Mouse (Mus musculus) stomach, embryonic 15.5 days (tissue): ENCODE measurements around the gene Mocs1. TPM values are rescaled to one million over a fixed set of nuclear protein-coding genes. Genes with fewer than 3 reads are reported as not detected.

Source experiments
- ATAC-seq: fragments of 200-750 bp; cut with Nextera tagmentation; 2 replicates; pipeline ENCODE4 v1.8.0; 2017; ENCODE audit warnings: low read depth, moderate number of reproducible peaks, moderate TSS enrichment; ENCODE audit not compliant: insufficient read depth, low FRiP score
- H3K27ac ChIP-seq: fragments of 300-500 bp; sonication (generic); 2 replicates; pipeline ENCODE4 v1.5.1; 2015; ENCODE audit warnings: mild to moderate bottlenecking, inconsistent platforms
- H3K27me3 ChIP-seq: fragments of 300-500 bp; sonication (generic); replicated peaks from 2 replicates; pipeline ENCODE4 v1.6.1; 2015; ENCODE audit warnings: inconsistent platforms
- H3K36me3 ChIP-seq: fragments of 300-500 bp; sonication (generic); 2 replicates; pipeline ENCODE4 v1.6.1; 2015; ENCODE audit warnings: inconsistent platforms
- H3K4me1 ChIP-seq: fragments of 300-500 bp; sonication (generic); 2 replicates; pipeline ENCODE4 v1.6.1; 2015; ENCODE audit warnings: inconsistent platforms
- H3K4me2 ChIP-seq: fragments of 300-500 bp; sonication (generic); 2 replicates; pipeline ENCODE4 v1.6.1; 2015; ENCODE audit warnings: mild to moderate bottlenecking, inconsistent platforms
- H3K4me3 ChIP-seq: fragments of 300-500 bp; sonication (generic); replicated peaks from 2 replicates; pipeline ENCODE4 v1.5.1; 2015; ENCODE audit warnings: inconsistent platforms
- H3K9ac ChIP-seq: fragments of 300-500 bp; sonication (generic); 2 replicates; pipeline ENCODE4 v1.6.1; 2015; ENCODE audit warnings: inconsistent platforms
- H3K9me3 ChIP-seq: fragments of 300-500 bp; sonication (generic); 2 replicates; pipeline ENCODE4 v1.6.1; 2016; ENCODE audit warnings: inconsistent platforms
- WGBS: fragments of 180-500 bp; shearing (Covaris S2); methylation state at CpG from one replicate; pipeline ENCODE4 v1.1.7; 2015; 5-methylcytosine and 5-hydroxymethylcytosine counted together
- polyA plus RNA-seq: library from polyadenylated mRNA; unstranded; fragments of >200 nt; fragmentation: Nextera tagmentation; extraction: Ambion mirVana; gene quantifications from 2 replicates; pipeline ENCODE4 v1.2.1, GENCODE M21; 2015

Mocs1 gene
- 8.2 TPM in 2 replicates for polyA plus RNA-seq

- 0 out of 2 replicates have a peak, but pooled peaks cover 1% of the 10 kb centered on the region for H3K36me3 ChIP-seq
Observed at GRCm38 (mm10) chr17:49428239-49428688, at the start of gene Mocs1. Gene Mocs1 (plus strand): TSS chr17:49428362.

GRCm38 (mm10) chr17:49379645-49380044, 48.5 kb upstream of the Mocs1 start:
- Histone ChIP-seq H3K9me3 (no peaks in the 10 kb centered on the region), H3K9ac (no peak overlapping the region), H3K4me2 (no peak overlapping the region), H3K4me3 (no peak overlapping the region), H3K27me3 (no peaks in the 10 kb centered on the region), H3K36me3 (no peaks in the 10 kb centered on the region), H3K27ac (no peak overlapping the region), H3K4me1 (no peaks in the 10 kb centered on the region)
- ATAC-seq = no peak
- WGBS = 91% methylated on average over 4 of the region's 4 CpGs

More at GRCm38 (mm10) chr17:49428239-49428688, at the start of gene Mocs1:
- peak; percentile 97 for ATAC-seq
- Histone ChIP-seq H3K27me3 (no peaks in the 10 kb centered on the region), H3K4me2 (peak within 1 kb of the TSS; percentile 78), H3K9me3 (no peaks in the 10 kb centered on the region), H3K9ac (peak within 1 kb of the TSS; percentile 71), H3K4me3 (peak within 1 kb of the TSS; percentile 71), H3K27ac (peak within 1 kb of the TSS; percentile 76), H3K4me1 (peaks cover 28% of the 10 kb centered on the region)
- under 1% methylated on average over 28 of the region's 28 CpGs for WGBS

- Histone ChIP-seq H3K4me2 (no peak overlapping the region), H3K27me3 (no peaks in the 10 kb centered on the region), H3K4me3 (no peak overlapping the region), H3K9ac (no peak overlapping the region), H3K9me3 (no peaks in the 10 kb centered on the region), H3K27ac (no peak overlapping the region), H3K4me1 (no peaks in the 10 kb centered on the region), H3K36me3 (no peaks in the 10 kb centered on the region)
- 31% methylated on average over 6 of the region's 6 CpGs for WGBS
- ATAC-seq = no peak
Observed at GRCm38 (mm10) chr17:49384217-49384943, 43.8 kb upstream of the Mocs1 start.

- H3K4me1 ChIP-seq = no peaks in the 10 kb centered on the region
- no peak overlapping the region for H3K27ac ChIP-seq
- no peaks in the 10 kb centered on the region for H3K36me3 ChIP-seq
- H3K4me3 ChIP-seq = no peak overlapping the region
- H3K4me2 ChIP-seq = no peak overlapping the region
- ATAC-seq = no peak
- 87% methylated on average over 2 of the region's 2 CpGs for WGBS
- no peaks in the 10 kb centered on the region for H3K9me3 ChIP-seq
- no peaks in the 10 kb centered on the region for H3K27me3 ChIP-seq
- H3K9ac ChIP-seq = no peak overlapping the region
Observed at GRCm38 (mm10) chr17:49387741-49388140, 40.4 kb upstream of the Mocs1 start.

GRCm38 (mm10) chr17:49392751-49393150, 35.4 kb upstream of the Mocs1 start:
- WGBS = 15% methylated on average over 1 of the region's 1 CpGs
- no peak for ATAC-seq

GRCm38 (mm10) chr17:49394836-49395235, 33.3 kb upstream of the Mocs1 start:
- Histone ChIP-seq H3K9ac (no peak overlapping the region), H3K27ac (no peak overlapping the region), H3K27me3 (no peaks in the 10 kb centered on the region), H3K36me3 (no peaks in the 10 kb centered on the region), H3K9me3 (no peaks in the 10 kb centered on the region), H3K4me3 (no peak overlapping the region), H3K4me1 (no peaks in the 10 kb centered on the region), H3K4me2 (no peak overlapping the region)
- 58% methylated on average over 1 of the region's 1 CpGs for WGBS
- ATAC-seq = no peak

More at GRCm38 (mm10) chr17:49392751-49393150, 35.4 kb upstream of the Mocs1 start:
- no peak overlapping the region for H3K4me2 ChIP-seq
- no peak overlapping the region for H3K27ac ChIP-seq
- no peak overlapping the region for H3K4me3 ChIP-seq
- no peaks in the 10 kb centered on the region for H3K4me1 ChIP-seq
- no peaks in the 10 kb centered on the region for H3K27me3 ChIP-seq
- no peaks in the 10 kb centered on the region for H3K9me3 ChIP-seq
- no peak overlapping the region for H3K9ac ChIP-seq
- H3K36me3 ChIP-seq = no peaks in the 10 kb centered on the region

GRCm38 (mm10) chr17:49399605-49400004, 28.6 kb upstream of the Mocs1 start:
- H3K27me3 ChIP-seq = no peaks in the 10 kb centered on the region
- H3K4me2 ChIP-seq = no peak overlapping the region
- H3K27ac ChIP-seq = no peak overlapping the region
- H3K4me1 ChIP-seq = no peaks in the 10 kb centered on the region
- H3K4me3 ChIP-seq = no peak overlapping the region
- H3K9ac ChIP-seq = no peak overlapping the region
- 61% methylated on average over 4 of the region's 4 CpGs for WGBS
- H3K9me3 ChIP-seq = no peaks in the 10 kb centered on the region
- H3K36me3 ChIP-seq = no peaks in the 10 kb centered on the region
- no peak for ATAC-seq

- Histone ChIP-seq H3K4me2 (no peak overlapping the region), H3K4me3 (no peak overlapping the region), H3K9me3 (no peaks in the 10 kb centered on the region), H3K27me3 (no peaks in the 10 kb centered on the region), H3K36me3 (no peaks in the 10 kb centered on the region), H3K27ac (no peak overlapping the region), H3K9ac (no peak overlapping the region), H3K4me1 (no peaks in the 10 kb centered on the region)
- 6% methylated on average over 2 of the region's 2 CpGs for WGBS
- ATAC-seq = no peak
Observed at GRCm38 (mm10) chr17:49400130-49400529, 28.0 kb upstream of the Mocs1 start.

GRCm38 (mm10) chr17:49403151-49403550, 25.0 kb upstream of the Mocs1 start:
- Histone ChIP-seq H3K4me2 (no peak overlapping the region), H3K27ac (no peak overlapping the region), H3K36me3 (no peaks in the 10 kb centered on the region), H3K4me3 (no peak overlapping the region), H3K27me3 (no peaks in the 10 kb centered on the region), H3K9ac (no peak overlapping the region), H3K4me1 (no peaks in the 10 kb centered on the region), H3K9me3 (no peaks in the 10 kb centered on the region)
- 70% methylated on average over 6 of the region's 6 CpGs for WGBS
- ATAC-seq = no peak

GRCm38 (mm10) chr17:49405927-49406326, 22.2 kb upstream of the Mocs1 start:
- H3K27ac ChIP-seq = no peak overlapping the region
- H3K36me3 ChIP-seq = no peaks in the 10 kb centered on the region
- H3K9me3 ChIP-seq = no peaks in the 10 kb centered on the region
- no peaks in the 10 kb centered on the region for H3K4me1 ChIP-seq
- 73% methylated on average over 5 of the region's 5 CpGs for WGBS
- H3K4me3 ChIP-seq = no peak overlapping the region
- H3K4me2 ChIP-seq = no peak overlapping the region
- H3K27me3 ChIP-seq = no peaks in the 10 kb centered on the region
- ATAC-seq = no peak
- no peak overlapping the region for H3K9ac ChIP-seq

- H3K4me2 ChIP-seq = no peak overlapping the region
- no peak overlapping the region for H3K4me3 ChIP-seq
- H3K4me1 ChIP-seq = no peaks in the 10 kb centered on the region
- ATAC-seq = no peak
- H3K27me3 ChIP-seq = no peaks in the 10 kb centered on the region
- H3K9me3 ChIP-seq = no peaks in the 10 kb centered on the region
- no peaks in the 10 kb centered on the region for H3K36me3 ChIP-seq
- H3K9ac ChIP-seq = no peak overlapping the region
- no peak overlapping the region for H3K27ac ChIP-seq
- 87% methylated on average over 5 of the region's 5 CpGs for WGBS
Observed at GRCm38 (mm10) chr17:49412974-49413373, 15.2 kb upstream of the Mocs1 start.

- Histone ChIP-seq H3K36me3 (no peaks in the 10 kb centered on the region), H3K4me3 (no peak overlapping the region), H3K27me3 (no peaks in the 10 kb centered on the region), H3K4me2 (no peak overlapping the region), H3K9ac (no peak overlapping the region), H3K9me3 (no peaks in the 10 kb centered on the region), H3K27ac (no peak overlapping the region), H3K4me1 (no peaks in the 10 kb centered on the region)
- whole genome bisulfite sequencing = 64% methylated on average over 3 of the region's 3 CpGs
- ATAC-seq = no peak
Observed at GRCm38 (mm10) chr17:49413554-49413953, 14.6 kb upstream of the Mocs1 start.
